In genomic region chr6:114878841-114879520, GRCm38 (mm10) we compare ENCODE assay signal across 8 mouse cellular contexts.
DNase-seq lines count a peak whose midpoint lies in the region; ATAC-seq and TF ChIP-seq lines count a peak whose summit lies in the region.

No protein-coding gene starts in this region.

- DNase-seq in cerebellum, postnatal 10 days, result peak; percentile 75 to 79
- DNase-seq in cerebellum, adult 8-10 months, result no peak
- DNase-seq in lung, embryonic 14.5 days, result peak; percentile 54
- no peak for DNase-seq in lung, postnatal 14 days
- DNase-seq in hindbrain, embryonic 14.5 days (ENCODE audit: low spot score), result no peak
- DNase-seq in embryo, embryonic 11 days, result no peak
- no peak for DNase-seq in ovary, postnatal 10 days (ENCODE audit: low spot score)

- H3K9ac ChIP-seq in lung, embryonic 14.5 days, result no peak overlapping the region; the same call in 1 of the 2 replicates
- no peak overlapping the region for H3K9ac ChIP-seq in hindbrain, embryonic 14.5 days
- H3K9ac ChIP-seq in limb, embryonic 15.5 days, result no peak overlapping the region

- no peaks in the 10 kb centered on the region for H3K27me3 ChIP-seq in lung, embryonic 14.5 days (ENCODE audit: insufficient read depth, low read length)
- no peaks in the 10 kb centered on the region for H3K27me3 ChIP-seq in hindbrain, embryonic 14.5 days (ENCODE audit: control insufficient read depth, insufficient read depth, low read length)
- no peaks in the 10 kb centered on the region for H3K27me3 ChIP-seq in limb, embryonic 15.5 days

- H3K4me1 ChIP-seq in lung, embryonic 14.5 days (ENCODE audit: insufficient read depth), result peaks cover 77% of the 10 kb centered on the region
- H3K4me1 ChIP-seq in hindbrain, embryonic 14.5 days (replicated peaks; ENCODE audit: control insufficient read depth, insufficient read depth, low read length), result peaks cover 83% of the 10 kb centered on the region
- peaks cover 96% of the 10 kb centered on the region for H3K4me1 ChIP-seq in limb, embryonic 15.5 days

- H3K4me3 ChIP-seq in lung, embryonic 14.5 days (ENCODE audit: low read depth, low read length), result no peak overlapping the region
- no peak overlapping the region for H3K4me3 ChIP-seq in hindbrain, embryonic 14.5 days (replicated peaks; ENCODE audit: low read length)
- no peak overlapping the region for H3K4me3 ChIP-seq in limb, embryonic 15.5 days

- H3K9me3 ChIP-seq in lung, embryonic 14.5 days (ENCODE audit: low read depth, low read length), result no peaks in the 10 kb centered on the region
- H3K9me3 ChIP-seq in hindbrain, embryonic 14.5 days (ENCODE audit: control insufficient read depth, low read length), result no peaks in the 10 kb centered on the region
- no peaks in the 10 kb centered on the region for H3K9me3 ChIP-seq in limb, embryonic 15.5 days

- ATAC-seq in lung, embryonic 14.5 days (ENCODE audit: insufficient read depth), result no peak
- no peak; the same call in 1 of the 2 replicates for ATAC-seq in hindbrain, embryonic 14.5 days (ENCODE audit: low FRiP score)
- ATAC-seq in limb, embryonic 15.5 days (ENCODE audit: insufficient number of reproducible peaks, low FRiP score, low TSS enrichment, low read depth), result no peak

- peak overlapping the region; percentile 50; the same call in 1 of the 2 replicates for H3K27ac ChIP-seq in lung, embryonic 14.5 days (ENCODE audit: low read depth)
- H3K27ac ChIP-seq in hindbrain, embryonic 14.5 days, result peak overlapping the region; percentile 26; the same call in 1 of the 2 replicates
- H3K27ac ChIP-seq in limb, embryonic 15.5 days, result 0 out of 2 replicates have a peak overlapping the region, but pooled peaks have one; percentile 54

- WGBS in lung, embryonic 14.5 days, result 57% methylated on average over 19 of the region's 19 CpGs
- 67% methylated on average over 19 of the region's 19 CpGs for WGBS in hindbrain, embryonic 14.5 days
- 78% methylated on average over 19 of the region's 19 CpGs for WGBS in limb, embryonic 15.5 days

- peaks cover 10% of the 10 kb centered on the region; the same call in 1 of the 2 replicates for H3K36me3 ChIP-seq in lung, embryonic 14.5 days (ENCODE audit: insufficient read depth)
- no peaks in the 10 kb centered on the region for H3K36me3 ChIP-seq in hindbrain, embryonic 14.5 days (replicated peaks; ENCODE audit: control insufficient read depth, insufficient read depth)
- no peaks in the 10 kb centered on the region for H3K36me3 ChIP-seq in limb, embryonic 15.5 days

- TF ChIP-seq CTCF in lung, embryonic 14.5 days (IDR thresholded peaks at IDR 0.05; ENCODE audit: low read depth), result no peak

- no peak overlapping the region for H3K4me2 ChIP-seq in lung, embryonic 14.5 days
- no peak overlapping the region for H3K4me2 ChIP-seq in hindbrain, embryonic 14.5 days (replicated peaks)
- no peak overlapping the region for H3K4me2 ChIP-seq in limb, embryonic 15.5 days

Comparison
In these comparisons a context has a peak if more than half of its experiments do, and no peak if none do; other contexts are left out.
1. DNase-seq: peak in cerebellum, postnatal 10 days (2 of 2) and lung, embryonic 14.5 days (single experiment); none in cerebellum, adult 8-10 months (single experiment), lung, postnatal 14 days (single experiment), hindbrain, embryonic 14.5 days (single experiment), embryo, embryonic 11 days (single experiment) and ovary, postnatal 10 days (single experiment).
2. Peak in every context shown above with its lines, with median percentiles within 50 percentile points of each other: H3K27ac ChIP-seq.